Comparison of ENCODE assay signal across 8 mouse cellular contexts in the genomic region with DNA sequence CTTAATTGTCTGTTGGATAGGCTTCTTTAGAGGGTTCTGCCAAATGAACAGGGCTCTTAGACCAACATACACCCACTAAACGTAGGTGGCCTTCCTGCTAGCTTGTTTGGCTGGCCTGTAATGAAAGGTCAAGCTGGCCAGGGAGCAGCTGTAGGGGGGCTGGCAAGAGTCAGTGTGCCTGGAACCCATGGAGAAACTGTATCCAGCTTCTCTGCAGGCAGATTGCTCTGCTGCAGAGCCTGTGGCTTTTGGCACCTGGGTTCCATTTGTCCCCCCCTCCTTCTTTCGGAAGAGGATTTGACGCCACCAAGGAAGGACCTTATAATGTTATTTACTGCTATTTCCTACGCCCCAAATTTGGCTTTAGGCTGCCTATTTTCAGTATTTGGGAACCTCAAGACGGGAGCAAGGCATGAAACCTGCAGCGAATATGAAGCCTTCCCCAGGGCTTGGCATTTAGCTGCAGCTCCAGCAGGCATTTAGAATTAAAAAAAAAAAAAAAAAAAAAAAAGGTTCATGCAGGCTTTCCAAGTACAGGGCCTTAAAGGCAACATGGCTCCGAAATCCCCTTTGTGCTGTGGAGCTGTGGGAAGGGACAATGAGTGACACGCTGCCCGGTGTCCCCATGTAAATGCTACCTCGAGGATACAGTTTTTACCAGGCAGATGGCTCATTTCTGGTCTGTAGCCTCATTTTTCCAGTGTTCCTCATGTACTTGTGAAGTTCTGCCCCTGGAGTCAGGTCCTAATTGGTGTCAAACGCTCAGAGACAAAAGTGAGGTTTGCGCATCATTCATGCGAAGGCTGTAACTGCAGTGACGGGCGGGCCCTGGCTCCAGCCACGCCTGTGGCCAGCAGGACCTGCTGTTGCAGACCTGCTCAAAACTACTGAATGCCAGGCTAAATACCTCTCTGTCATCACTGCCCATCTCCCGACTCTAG.
A peak's percentile ranks its signal among the peaks of the same experiment; 100 is the strongest.
DNase-seq lines count a peak whose midpoint lies in the region; ATAC-seq and TF ChIP-seq lines count a peak whose summit lies in the region.

No protein-coding gene starts in this region.

- peak overlapping the region; percentile 93 for H3K27ac ChIP-seq in heart, postnatal 0 days (ENCODE audit: low read depth)
- peak overlapping the region; percentile 73 for H3K27ac ChIP-seq in forebrain, embryonic 11.5 days (ENCODE audit: low read depth, low read length)
- peak overlapping the region; percentile 71; the same call in 1 of the 2 replicates for H3K27ac ChIP-seq in limb, embryonic 14.5 days (replicated peaks; ENCODE audit: low read depth, low read length)

- TF ChIP-seq POLR2A in limb, embryonic 14.5 days (IDR thresholded peaks at IDR 0.05; ENCODE audit: borderline replicate concordance, extremely low read depth, insufficient read depth, insufficient read length), result no peak

- intact Hi-C loops in heart, postnatal 36 days (cut with DNase I), result no loop called here

- H3K4me1 ChIP-seq in heart, postnatal 0 days (ENCODE audit: control insufficient read depth, insufficient read depth), result peaks cover 39% of the 10 kb centered on the region
- peaks cover 20% of the 10 kb centered on the region for H3K4me1 ChIP-seq in forebrain, embryonic 11.5 days (replicated peaks; ENCODE audit: control insufficient read depth, insufficient read depth, low read length)
- H3K4me1 ChIP-seq in limb, embryonic 14.5 days (ENCODE audit: control insufficient read depth, insufficient read depth, low read length), result peaks cover 18% of the 10 kb centered on the region

- WGBS in heart, postnatal 0 days, result 74% methylated on average over 17 of the region's 17 CpGs
- WGBS in forebrain, embryonic 11.5 days, result 78% methylated on average over 17 of the region's 17 CpGs
- WGBS in limb, embryonic 14.5 days, result 70% methylated on average over 17 of the region's 17 CpGs

- H3K4me2 ChIP-seq in heart, postnatal 0 days (ENCODE audit: low read depth, low read length), result no peak overlapping the region
- no peak overlapping the region for H3K4me2 ChIP-seq in forebrain, embryonic 11.5 days (ENCODE audit: low read depth, low read length, severe bottlenecking)
- H3K4me2 ChIP-seq in limb, embryonic 14.5 days (replicated peaks; ENCODE audit: low read depth, low read length, severe bottlenecking), result no peak overlapping the region

- no peaks in the 10 kb centered on the region for H3K9me3 ChIP-seq in heart, postnatal 0 days (replicated peaks; ENCODE audit: control insufficient read depth, low read length)
- no peaks in the 10 kb centered on the region for H3K9me3 ChIP-seq in forebrain, embryonic 11.5 days (ENCODE audit: control insufficient read depth, low read length)
- peaks cover 3% of the 10 kb centered on the region; the same call in 1 of the 2 replicates for H3K9me3 ChIP-seq in limb, embryonic 14.5 days (ENCODE audit: control insufficient read depth, low read length)

- TF ChIP-seq EP300 in heart, postnatal 0 days (IDR thresholded peaks at IDR 0.05; ENCODE audit: low read depth), result no peak

- peak; percentile 6 for DNase-seq in heart, postnatal 0 days (ENCODE audit: low spot score)
- no peak for DNase-seq in heart, postnatal 36 days
- peak; percentile 46 to 49 for DNase-seq in cerebellum, adult 18-20 months
- DNase-seq in forebrain, embryonic 11.5 days (ENCODE audit: low spot score), result no peak
- no peak for DNase-seq in limb, embryonic 14.5 days (ENCODE audit: low spot score)
- DNase-seq in spleen, adult 12 weeks (ENCODE audit: low spot score), result no peak

- H3K36me3 ChIP-seq in heart, postnatal 0 days (replicated peaks; ENCODE audit: control insufficient read depth, insufficient read depth, low read length), result no peaks in the 10 kb centered on the region
- H3K36me3 ChIP-seq in forebrain, embryonic 11.5 days (ENCODE audit: control insufficient read depth, insufficient read depth, low read length), result no peaks in the 10 kb centered on the region
- H3K36me3 ChIP-seq in limb, embryonic 14.5 days (ENCODE audit: control insufficient read depth, insufficient read depth, low read length), result no peaks in the 10 kb centered on the region

- TF ChIP-seq CTCF in heart, postnatal 0 days (IDR thresholded peaks at IDR 0.05; ENCODE audit: low read depth), result no peak

- no peak overlapping the region for H3K4me3 ChIP-seq in heart, postnatal 0 days (ENCODE audit: low read depth, low read length)
- H3K4me3 ChIP-seq in forebrain, embryonic 11.5 days (ENCODE audit: low read depth, low read length), result no peak overlapping the region
- no peak overlapping the region for H3K4me3 ChIP-seq in limb, embryonic 14.5 days (replicated peaks; ENCODE audit: low read length)

- H3K9ac ChIP-seq in heart, postnatal 0 days (replicated peaks; ENCODE audit: low read depth, low read length), result peak overlapping the region; percentile 18
- H3K9ac ChIP-seq in forebrain, embryonic 11.5 days (ENCODE audit: low read length), result no peak overlapping the region
- no peak overlapping the region for H3K9ac ChIP-seq in limb, embryonic 14.5 days (ENCODE audit: low read depth, low read length, severe bottlenecking)

- no peaks in the 10 kb centered on the region for H3K27me3 ChIP-seq in heart, postnatal 0 days (ENCODE audit: control insufficient read depth, insufficient read depth, low read length)
- H3K27me3 ChIP-seq in forebrain, embryonic 11.5 days (ENCODE audit: control insufficient read depth, insufficient read depth, low read length), result no peaks in the 10 kb centered on the region
- H3K27me3 ChIP-seq in limb, embryonic 14.5 days (ENCODE audit: control insufficient read depth, insufficient read depth, low read length), result no peaks in the 10 kb centered on the region

- no peak for ATAC-seq in heart, postnatal 0 days (ENCODE audit: insufficient read depth, low read depth)
- ATAC-seq in forebrain, embryonic 11.5 days (replicated peaks; ENCODE audit: low FRiP score), result peak; percentile 37; the same call in 1 of the 2 replicates
- ATAC-seq in limb, embryonic 14.5 days (ENCODE audit: low FRiP score, low read depth), result no peak
- no peak for ATAC-seq in activated CD4-positive, CD25-positive, alpha-beta regulatory T cell, adult 4 months
- ATAC-seq in megakaryocyte, adult 5-6 weeks (ENCODE audit: poor library complexity, severe bottlenecking), result no peak

Comparison
In these comparisons a context has a peak if more than half of its experiments do, and no peak if none do; other contexts are left out.
1. DNase-seq: peak in heart, postnatal 0 days (single experiment) and cerebellum, adult 18-20 months (2 of 2); none in heart, postnatal 36 days (0 of 2), forebrain, embryonic 11.5 days (single experiment), limb, embryonic 14.5 days (single experiment) and spleen, adult 12 weeks (single experiment).
2. Peak in every context shown above with its lines, with median percentiles within 50 percentile points of each other: H3K27ac ChIP-seq.